Mouse (Mus musculus): ENCODE measurements around the gene Cacna1c. TPM values are rescaled to one million over a fixed set of nuclear protein-coding genes. Genes with fewer than 3 reads are reported as not detected.

Gene Cacna1c
- polyA plus RNA-seq, 1 experiment, result 1.8 TPM

DNA sequence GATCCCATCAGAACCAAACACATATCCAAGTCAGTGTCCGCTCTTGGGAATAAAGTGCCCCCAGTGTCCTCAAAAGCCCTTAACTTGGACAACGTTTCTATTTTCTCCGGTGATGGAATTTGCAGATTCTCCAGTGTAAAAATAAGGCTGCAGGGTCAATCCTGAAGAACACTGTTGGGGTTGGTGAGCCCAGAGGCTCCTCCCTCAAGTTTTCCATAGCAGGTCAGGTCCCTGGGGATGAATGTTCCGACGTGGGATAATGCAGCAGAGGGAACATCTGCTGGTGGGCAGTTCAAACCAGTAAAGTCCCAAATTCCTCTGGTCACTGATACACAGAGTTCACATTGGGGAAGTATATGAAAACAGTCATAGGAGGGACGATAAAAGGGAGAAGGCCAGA lies 203.8 kb downstream of the Cacna1c start:
- DNase-seq (ENCODE audit: low read depth, low spot score), result no peak
- 70% methylated on average over 6 of the region's 6 CpGs for WGBS

DNA sequence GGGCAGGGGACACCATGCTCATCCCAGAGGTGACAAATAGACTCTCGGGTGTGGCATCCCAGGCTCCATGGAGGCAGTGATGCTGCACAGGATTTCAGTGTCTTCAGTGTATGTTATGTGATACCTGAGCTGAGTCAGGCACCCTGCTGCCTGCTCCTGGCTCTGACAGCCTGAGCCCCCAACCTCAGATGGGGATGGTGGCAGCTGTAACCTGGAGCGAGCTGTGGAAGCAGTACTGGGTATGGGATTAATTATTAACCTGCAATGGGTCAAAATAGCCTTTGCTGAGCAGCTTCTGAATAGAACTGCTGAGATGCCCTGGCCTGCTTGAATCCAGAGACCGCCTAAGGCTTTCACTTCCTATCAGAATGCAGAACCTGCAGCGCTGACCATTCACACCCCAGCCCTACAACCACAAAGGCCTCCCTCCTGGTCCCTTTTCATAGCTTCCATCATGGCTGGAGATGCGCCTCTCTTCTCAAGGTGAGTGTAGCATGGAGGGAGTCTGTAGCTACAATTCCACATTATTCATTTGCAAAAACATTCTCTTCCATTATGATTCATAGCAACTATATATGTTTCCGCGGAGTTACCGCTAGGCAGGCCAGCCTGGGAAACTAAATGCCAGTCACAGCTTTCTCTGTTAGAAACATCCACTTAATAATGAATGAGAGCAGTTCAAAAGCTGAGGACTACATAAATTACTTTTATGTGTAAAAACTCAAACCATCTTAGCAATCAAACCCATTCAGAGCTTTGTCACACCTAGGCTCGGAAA lies 206.0 kb downstream of the Cacna1c start:
- 59% methylated on average over 9 of the region's 9 CpGs for WGBS
- DNase-seq (ENCODE audit: low read depth, low spot score), result no peak

DNA sequence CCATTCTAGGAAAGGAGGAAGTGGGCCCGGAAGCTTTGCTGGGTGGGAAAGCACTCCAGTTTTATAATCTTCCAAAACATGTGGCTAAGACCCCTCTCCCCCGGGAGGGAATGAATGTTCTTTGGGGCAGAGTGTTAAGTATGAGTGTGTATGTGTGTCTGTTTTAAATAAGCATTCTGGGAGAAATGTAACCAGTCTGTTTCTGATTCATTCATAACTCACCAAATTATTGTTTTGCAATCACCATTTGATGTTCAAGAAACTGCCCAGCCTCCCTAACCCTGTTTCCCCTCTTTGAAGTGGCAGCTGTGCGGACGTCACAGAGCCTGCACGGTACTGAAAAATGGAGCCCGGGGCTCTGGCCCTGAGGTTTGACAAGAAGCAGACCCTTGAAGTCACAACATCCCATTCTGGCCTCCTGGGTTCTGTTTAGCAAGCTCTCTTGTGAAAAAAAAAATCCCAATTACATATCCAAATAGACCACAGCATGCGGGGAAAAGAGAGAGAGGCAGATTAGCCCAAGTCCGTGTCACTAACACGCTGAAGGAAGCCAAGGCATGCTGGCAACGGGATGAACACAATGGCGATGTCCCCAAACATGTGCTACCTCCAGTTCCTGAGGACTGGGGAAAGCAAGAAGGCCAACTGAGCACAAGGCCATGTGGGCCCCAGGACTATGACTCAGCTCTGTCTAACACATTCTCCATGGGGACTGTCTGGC lies 211.9 kb downstream of the Cacna1c start:
- WGBS, result 55% methylated on average over 11 of the region's 11 CpGs
- no peak for DNase-seq (ENCODE audit: low read depth, low spot score)

GRCm38 (mm10) chr6:118983471-118984040 lies 212.7 kb downstream of the Cacna1c start:
- WGBS, result 79% methylated on average over 8 of the region's 8 CpGs
- DNase-seq (ENCODE audit: low read depth, low spot score), result no peak

DNA sequence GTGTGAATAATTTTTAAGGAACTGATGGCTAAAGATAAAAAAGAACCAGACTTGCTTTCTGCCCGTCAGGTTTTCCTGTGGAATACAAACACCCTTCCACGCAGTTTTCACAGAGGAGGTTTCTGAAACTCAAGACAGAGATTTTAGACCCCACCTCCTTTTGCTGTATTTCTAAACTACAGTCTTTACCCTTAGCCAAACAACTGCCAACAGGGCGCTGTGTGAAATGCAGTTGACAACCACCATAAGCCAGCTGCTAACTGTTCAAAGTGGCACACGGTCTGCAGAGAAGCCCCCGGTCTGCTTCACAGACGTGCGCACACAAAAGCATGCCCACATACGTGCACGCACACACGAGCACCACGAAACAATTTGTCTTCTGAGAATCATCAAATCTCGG lies 216.0 kb downstream of the Cacna1c start:
- WGBS, result 74% methylated on average over 12 of the region's 12 CpGs
- DNase-seq (ENCODE audit: low read depth, low spot score), result no peak

DNA sequence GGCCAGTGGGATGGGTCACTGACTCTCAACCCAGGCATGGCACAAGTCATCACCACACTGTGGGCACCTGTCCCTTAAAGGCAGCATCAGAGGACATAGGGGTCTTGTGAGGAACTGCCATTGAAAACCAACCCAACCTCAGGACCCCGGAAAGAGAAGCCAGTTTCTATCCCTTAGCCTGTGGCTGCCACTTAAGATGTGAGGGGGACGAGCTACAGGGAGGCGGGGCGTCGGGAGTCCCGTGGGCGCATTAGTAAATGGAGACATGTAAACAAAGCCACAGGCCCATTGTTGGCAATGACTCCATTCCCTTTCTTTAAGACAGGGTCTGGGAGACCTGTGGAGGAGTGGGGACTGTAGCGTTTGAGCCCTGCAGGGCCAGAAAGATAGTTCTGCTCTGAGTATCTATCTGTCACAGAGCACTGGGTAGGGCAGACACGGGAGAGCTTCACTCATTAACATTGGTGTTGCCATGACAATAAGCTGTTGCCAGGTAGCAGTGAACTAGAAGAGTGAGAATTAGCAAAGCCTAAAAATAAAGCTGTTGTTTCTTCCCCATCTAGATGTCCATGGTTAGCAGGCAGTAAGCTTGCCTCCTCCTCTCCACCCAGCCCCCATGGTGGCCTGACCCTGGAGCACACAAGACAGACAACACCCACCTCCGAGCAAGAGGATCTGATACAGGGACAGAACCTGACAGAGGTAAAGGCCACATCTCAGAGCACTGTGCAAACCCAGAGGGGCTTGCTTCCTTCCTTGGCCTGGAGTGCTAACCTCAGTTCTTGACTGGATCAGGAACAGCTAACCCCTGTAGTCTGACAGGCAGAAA lies 218.6 kb downstream of the Cacna1c start:
- WGBS, result 28% methylated on average over 10 of the region's 10 CpGs
- DNase-seq (ENCODE audit: low read depth, low spot score), result no peak

- WGBS, result 74% methylated on average over 14 of the region's 14 CpGs
- DNase-seq (ENCODE audit: low read depth, low spot score), result no peak
Observed at GRCm38 (mm10) chr6:118976617-118977016, 219.6 kb downstream of the Cacna1c start.

DNA sequence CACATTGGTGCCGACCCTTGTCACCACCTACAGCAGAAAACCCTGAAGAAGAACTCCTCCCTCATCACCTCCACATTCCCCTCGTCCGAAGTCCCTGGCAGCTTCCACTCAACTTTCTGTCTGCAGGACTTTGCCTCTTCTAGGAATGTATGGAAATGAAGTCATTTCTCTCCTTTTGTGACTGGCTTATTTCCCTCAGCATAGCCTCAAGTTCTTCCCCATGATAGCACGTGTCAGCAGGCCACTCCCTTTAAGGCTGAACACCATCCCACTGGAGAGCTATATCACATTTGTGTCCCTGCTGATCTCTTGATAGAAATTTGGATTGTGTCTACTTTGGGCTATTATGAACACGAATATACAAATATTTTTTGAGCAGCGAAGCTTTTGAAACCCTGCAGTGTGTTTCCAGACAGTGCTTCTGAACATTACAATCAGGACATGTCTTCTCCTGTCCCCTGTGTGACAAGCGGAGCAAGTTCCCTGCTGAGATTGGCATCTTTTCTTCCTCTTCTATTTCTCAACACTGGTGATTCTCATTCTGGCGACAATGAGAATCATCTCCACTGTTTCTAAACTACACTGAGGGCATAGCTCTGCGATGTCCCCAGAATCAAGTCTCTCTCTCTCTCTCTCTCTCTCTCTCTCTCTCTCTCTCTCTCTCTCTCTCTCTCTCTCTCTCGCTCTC lies 224.2 kb downstream of the Cacna1c start:
- WGBS, result 58% methylated on average over 9 of the region's 10 CpGs
- DNase-seq (ENCODE audit: low read depth, low spot score), result no peak

DNA sequence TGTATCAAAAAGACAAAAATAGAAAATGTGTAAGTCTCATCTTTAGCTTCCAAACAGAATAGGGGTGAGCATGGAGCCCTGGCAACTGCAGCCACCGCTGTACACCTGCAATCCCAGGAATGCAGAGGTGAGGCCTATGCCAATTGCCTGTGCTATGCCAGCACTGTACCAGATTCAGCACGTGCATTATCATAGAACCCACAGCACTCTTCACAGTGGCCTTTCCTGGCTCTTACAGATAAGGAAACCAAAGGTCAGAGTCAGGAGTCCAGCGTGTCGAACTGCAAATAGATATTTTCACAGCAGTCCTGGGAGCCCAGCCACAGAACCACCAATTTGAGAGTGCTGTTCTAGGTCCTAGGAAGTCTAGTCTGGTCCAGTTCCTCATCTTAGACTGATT lies 227.4 kb downstream of the Cacna1c start:
- 63% methylated on average over 4 of the region's 4 CpGs for WGBS

GRCm38 (mm10) chr6:118966904-118967303 lies 229.3 kb downstream of the Cacna1c start:
- WGBS, result 71% methylated on average over 4 of the region's 4 CpGs
- no peak for DNase-seq (ENCODE audit: low read depth, low spot score)

More for the DNA sequence above, 227.4 kb downstream of the Cacna1c start:
- no peak for DNase-seq (ENCODE audit: low read depth, low spot score)

GRCm38 (mm10) chr6:118965577-118965976 lies 230.6 kb downstream of the Cacna1c start:
- 78% methylated on average over 2 of the region's 2 CpGs for WGBS
- DNase-seq (ENCODE audit: low read depth, low spot score), result no peak

DNA sequence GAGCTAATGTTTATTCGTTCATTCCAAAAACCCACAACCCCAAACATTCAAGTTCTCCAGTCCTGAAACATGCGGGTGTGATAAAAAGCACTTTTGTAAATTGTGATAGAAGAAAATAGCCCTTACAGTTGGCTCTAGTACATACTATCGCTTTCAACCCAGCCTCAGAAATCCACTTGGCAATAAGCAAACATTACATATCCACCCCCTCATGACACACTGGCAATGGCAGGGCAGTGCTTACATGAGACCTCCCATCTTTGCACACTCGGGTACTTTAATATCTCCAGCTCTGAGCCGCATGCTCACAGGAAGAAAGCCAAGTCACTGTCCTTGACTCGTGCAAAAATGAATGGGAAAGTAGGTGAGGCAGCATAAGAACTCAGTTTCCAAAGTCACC lies 232.4 kb downstream of the Cacna1c start:
- WGBS, result 43% methylated on average over 6 of the region's 6 CpGs

GRCm38 (mm10) chr6:118963283-118963682 lies 232.9 kb downstream of the Cacna1c start:
- DNase-seq (ENCODE audit: low read depth, low spot score), result no peak
- WGBS, result 26% methylated on average over 5 of the region's 5 CpGs

More for the DNA sequence above, 232.4 kb downstream of the Cacna1c start:
- no peak for DNase-seq (ENCODE audit: low read depth, low spot score)

DNA sequence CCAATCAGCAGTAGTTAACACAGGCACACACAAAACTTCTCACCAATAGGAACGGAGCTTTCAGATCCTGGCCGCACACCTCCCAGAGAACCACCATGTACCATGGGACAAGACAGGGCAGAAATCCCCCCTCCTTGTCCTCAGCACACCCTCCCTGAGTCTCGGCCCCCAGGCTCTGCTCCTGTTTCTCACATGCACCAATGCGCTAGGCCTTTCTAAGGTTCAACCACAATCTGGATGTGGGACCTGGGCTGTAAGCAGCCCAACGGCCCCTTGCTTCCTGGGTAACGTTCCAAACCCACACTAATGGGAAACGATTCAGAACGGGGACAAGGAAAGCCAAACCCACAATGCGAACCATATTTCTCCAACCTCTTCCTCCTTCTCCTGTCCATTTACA lies 237.7 kb downstream of the Cacna1c start:
- WGBS, result 91% methylated on average over 9 of the region's 9 CpGs

DNA sequence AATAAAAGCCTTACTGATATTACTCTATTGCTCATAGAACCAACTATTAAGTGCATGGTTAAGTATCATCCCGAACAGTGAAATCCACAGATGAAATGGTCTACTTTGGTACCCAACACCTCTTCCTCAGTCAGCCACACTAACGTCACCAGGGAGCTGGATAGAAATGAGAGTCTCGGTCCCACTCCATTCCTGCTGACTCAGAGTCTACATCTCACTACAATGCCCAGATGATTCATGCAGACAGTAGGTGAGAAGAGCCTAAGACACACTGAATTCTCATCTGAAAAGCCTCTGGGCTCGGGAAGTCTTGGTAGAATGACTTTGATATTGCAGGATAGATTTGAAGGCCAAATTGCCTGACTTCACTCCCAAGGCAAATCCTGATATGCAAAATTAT lies 240.0 kb downstream of the Cacna1c start:
- WGBS, result 79% methylated on average over 4 of the region's 4 CpGs

More for the DNA sequence above, 237.7 kb downstream of the Cacna1c start:
- DNase-seq (ENCODE audit: low read depth, low spot score), result no peak

DNA sequence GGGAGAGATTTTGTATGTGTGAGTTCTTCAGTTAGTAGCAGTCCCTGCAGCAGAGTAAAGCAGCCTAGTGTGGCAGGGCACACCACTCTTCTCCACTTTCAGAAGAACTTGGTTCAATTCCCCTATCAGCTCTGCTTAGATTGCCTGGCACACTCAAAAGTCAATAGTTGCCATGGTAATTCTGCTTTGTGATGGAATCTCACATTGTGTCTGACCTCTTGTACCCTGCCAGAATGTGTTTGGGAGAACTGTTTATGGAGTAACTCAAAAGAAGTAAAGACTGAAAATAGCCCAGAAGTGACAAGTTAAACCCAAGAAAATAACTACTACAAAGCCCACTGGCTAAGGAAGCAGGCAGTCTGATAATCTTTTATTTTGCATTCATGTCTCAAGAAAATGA lies 240.4 kb downstream of the Cacna1c start:
- DNase-seq (ENCODE audit: low read depth, low spot score), result no peak

More for the DNA sequence above, 240.0 kb downstream of the Cacna1c start:
- no peak for DNase-seq (ENCODE audit: low read depth, low spot score)

GRCm38 (mm10) chr6:118954988-118955554 lies 241.1 kb downstream of the Cacna1c start:
- no peak for DNase-seq (ENCODE audit: low read depth, low spot score)
- WGBS, result 46% methylated on average over 7 of the region's 7 CpGs

DNA sequence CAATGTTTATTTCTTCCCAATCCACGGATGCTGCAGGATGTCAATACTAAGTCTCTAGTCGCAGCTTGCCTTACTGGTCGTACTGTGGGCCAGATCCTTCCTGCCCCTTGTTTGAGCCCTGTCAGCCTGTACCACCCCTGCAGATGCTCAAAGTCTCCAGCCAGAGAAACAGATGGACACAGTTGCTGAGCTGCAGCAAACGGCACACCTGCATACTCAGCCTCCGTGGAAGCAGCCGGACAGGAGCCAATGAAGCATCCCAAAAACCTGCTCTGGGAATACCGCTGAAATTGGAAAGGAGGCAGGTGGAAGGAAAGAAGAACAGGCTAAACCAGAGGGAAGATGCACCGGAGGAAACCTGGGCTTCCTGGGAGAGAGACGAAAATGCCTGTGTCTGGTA lies 243.8 kb downstream of the Cacna1c start:
- WGBS, result 88% methylated on average over 9 of the region's 9 CpGs

GRCm38 (mm10) chr6:118950190-118950589 lies 246.0 kb downstream of the Cacna1c start:
- 73% methylated on average over 13 of the region's 13 CpGs for WGBS
- DNase-seq (ENCODE audit: low read depth, low spot score), result no peak

More for the DNA sequence above, 243.8 kb downstream of the Cacna1c start:
- no peak for DNase-seq (ENCODE audit: low read depth, low spot score)
